11 mouse cellular contexts compared by ENCODE assay signal in the genomic region with DNA sequence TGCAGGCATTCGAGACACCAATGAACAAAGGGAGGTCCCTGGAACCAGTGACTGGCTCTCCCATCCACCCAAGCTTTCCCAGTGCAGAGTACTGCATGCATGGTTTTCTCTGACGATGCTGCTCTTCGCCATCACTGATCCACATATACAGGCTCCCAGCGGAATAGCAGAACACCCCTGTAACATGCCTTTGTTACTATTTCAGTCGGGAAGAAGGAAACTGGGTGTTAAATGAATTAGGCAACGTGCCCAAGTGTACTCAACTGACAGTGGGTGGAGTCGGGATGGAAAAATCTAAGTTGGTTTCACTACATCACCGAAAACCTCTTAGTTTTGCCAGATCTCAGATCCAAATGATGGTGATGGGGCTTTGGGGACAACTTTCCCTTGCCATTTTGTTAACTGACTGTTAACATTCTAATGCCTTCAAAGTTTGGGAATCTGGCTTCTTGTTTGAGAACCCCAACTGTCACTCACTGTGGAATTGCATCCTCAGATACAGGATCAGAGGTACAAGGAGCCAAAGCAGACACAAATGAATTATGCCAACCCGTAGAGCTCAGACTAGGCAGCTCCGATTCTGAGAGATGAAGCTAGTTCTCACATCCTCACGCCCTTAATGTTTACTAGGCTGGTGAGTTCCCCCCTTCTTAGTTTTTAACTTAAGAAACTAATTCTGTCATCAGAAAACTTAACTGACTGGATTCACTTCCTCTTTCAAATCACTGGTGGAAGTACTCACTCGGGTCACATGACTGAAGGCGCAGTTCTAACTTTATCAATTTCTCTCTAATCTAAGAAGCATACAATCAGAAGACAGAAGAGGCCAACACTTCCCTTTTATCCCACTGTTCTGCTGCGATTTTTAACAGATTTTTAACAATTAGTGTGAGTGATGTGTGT.
DNase-seq lines count a peak whose midpoint lies in the region; ATAC-seq and TF ChIP-seq lines count a peak whose summit lies in the region.
"Had no signal": no experiment of that assay in that cellular context is flagged by ENCODE, and none has a peak within 500 bp of the region (broad histone marks: within the 10 kb centered on the region; RNA-seq: fewer than 3 reads in every experiment).

No protein-coding gene starts in this region.

- no peak overlapping the region for H3K9ac ChIP-seq in forebrain, postnatal 0 days
- no peak overlapping the region for H3K9ac ChIP-seq in forebrain, embryonic 15.5 days (replicated peaks)
- no peak overlapping the region for H3K9ac ChIP-seq in lung, embryonic 14.5 days
- H3K9ac ChIP-seq: hindbrain, embryonic 12.5 days; limb, embryonic 12.5 days; neural tube, embryonic 12.5 days had no signal

- no peak for TF ChIP-seq CTCF in forebrain, postnatal 0 days (IDR thresholded peaks at IDR 0.05; ENCODE audit: low read depth)
- no peak for TF ChIP-seq CTCF in lung, embryonic 14.5 days (IDR thresholded peaks at IDR 0.05; ENCODE audit: low read depth)
- no peak for TF ChIP-seq CTCF in lung, adult 2 months (IDR thresholded peaks at IDR 0.05; ENCODE audit: insufficient read depth, low read length)

- H3K27me3 ChIP-seq in forebrain, postnatal 0 days (ENCODE audit: insufficient read depth, low read length) = no peaks in the 10 kb centered on the region
- no peaks in the 10 kb centered on the region for H3K27me3 ChIP-seq in forebrain, embryonic 15.5 days
- H3K27me3 ChIP-seq in lung, embryonic 14.5 days (ENCODE audit: insufficient read depth, low read length) = no peaks in the 10 kb centered on the region
- H3K27me3 ChIP-seq: hindbrain, embryonic 12.5 days; limb, embryonic 12.5 days; neural tube, embryonic 12.5 days had no signal

- H3K27ac ChIP-seq in forebrain, postnatal 0 days (ENCODE audit: low read depth, low read length) = no peak overlapping the region
- H3K27ac ChIP-seq in forebrain, embryonic 15.5 days (replicated peaks) = no peak overlapping the region
- no peak overlapping the region for H3K27ac ChIP-seq in lung, embryonic 14.5 days (ENCODE audit: low read depth)
- H3K27ac ChIP-seq: hindbrain, embryonic 12.5 days; limb, embryonic 12.5 days; neural tube, embryonic 12.5 days had no signal

- no peak overlapping the region for H3K4me3 ChIP-seq in forebrain, postnatal 0 days (ENCODE audit: low read depth, low read length)
- no peak overlapping the region for H3K4me3 ChIP-seq in forebrain, embryonic 15.5 days
- no peak overlapping the region for H3K4me3 ChIP-seq in lung, embryonic 14.5 days (ENCODE audit: low read depth, low read length)
- H3K4me3 ChIP-seq in lung, adult 2 months (replicated peaks; ENCODE audit: extremely low read depth, low read depth, low read length) = no peak overlapping the region
- H3K4me3 ChIP-seq: hindbrain, embryonic 12.5 days; limb, embryonic 12.5 days; neural tube, embryonic 12.5 days had no signal

- WGBS in forebrain, postnatal 0 days = 70% methylated on average over 14 of the region's 14 CpGs
- WGBS in forebrain, embryonic 15.5 days = 78% methylated on average over 14 of the region's 14 CpGs
- 75% methylated on average over 14 of the region's 14 CpGs for WGBS in lung, embryonic 14.5 days
- WGBS in lung, adult 2 months = 59% methylated on average over 14 of the region's 14 CpGs

- no peaks in the 10 kb centered on the region for H3K9me3 ChIP-seq in forebrain, postnatal 0 days (ENCODE audit: low read length)
- no peaks in the 10 kb centered on the region for H3K9me3 ChIP-seq in forebrain, embryonic 15.5 days
- H3K9me3 ChIP-seq in lung, embryonic 14.5 days (ENCODE audit: low read depth, low read length) = no peaks in the 10 kb centered on the region
- H3K9me3 ChIP-seq: hindbrain, embryonic 12.5 days; limb, embryonic 12.5 days; neural tube, embryonic 12.5 days had no signal

- no peaks in the 10 kb centered on the region for H3K36me3 ChIP-seq in forebrain, postnatal 0 days (ENCODE audit: insufficient read depth)
- H3K36me3 ChIP-seq in forebrain, embryonic 15.5 days = no peaks in the 10 kb centered on the region
- H3K36me3 ChIP-seq in lung, embryonic 14.5 days (ENCODE audit: insufficient read depth) = no peaks in the 10 kb centered on the region
- H3K36me3 ChIP-seq: hindbrain, embryonic 12.5 days; limb, embryonic 12.5 days; neural tube, embryonic 12.5 days had no signal

- TF ChIP-seq POLR2A in lung, adult 2 months (IDR thresholded peaks at IDR 0.05; ENCODE audit: borderline replicate concordance, extremely low read depth, low read depth, low read length) = no peak

- ATAC-seq in forebrain, postnatal 0 days = peak; percentile 40
- ATAC-seq in forebrain, embryonic 15.5 days (replicated peaks) = no peak
- ATAC-seq in lung, embryonic 14.5 days (ENCODE audit: insufficient read depth) = no peak

- DNase-seq in forebrain, postnatal 0 days = no peak
- DNase-seq in lung, embryonic 14.5 days = peak; percentile 48
- DNase-seq in lung, adult 2 months = no peak
- DNase-seq in heart, postnatal 4 days = peak; percentile 9
- DNase-seq in skeletal muscle tissue, adult 2 months (ENCODE audit: low read depth, low spot score) = peak; percentile 52
- no peak for DNase-seq in adrenal gland, adult 18-20 months (ENCODE audit: low spot score in 2 of 2)
- no peak for DNase-seq in cerebellum, adult 18-20 months

- no peaks in the 10 kb centered on the region for H3K4me1 ChIP-seq in forebrain, postnatal 0 days (ENCODE audit: insufficient read depth)
- H3K4me1 ChIP-seq in forebrain, embryonic 15.5 days = no peaks in the 10 kb centered on the region
- H3K4me1 ChIP-seq in lung, embryonic 14.5 days (ENCODE audit: insufficient read depth) = no peaks in the 10 kb centered on the region
- H3K4me1 ChIP-seq in lung, adult 2 months (ENCODE audit: control insufficient read depth, insufficient read depth, low read length) = peaks cover 4% of the 10 kb centered on the region; the same call in 1 of the 2 replicates
- H3K4me1 ChIP-seq: hindbrain, embryonic 12.5 days; neural tube, embryonic 12.5 days had no signal

- H3K4me2 ChIP-seq in forebrain, postnatal 0 days (ENCODE audit: low read depth) = no peak overlapping the region
- no peak overlapping the region for H3K4me2 ChIP-seq in forebrain, embryonic 15.5 days (replicated peaks)
- H3K4me2 ChIP-seq in lung, embryonic 14.5 days = no peak overlapping the region
- H3K4me2 ChIP-seq: hindbrain, embryonic 12.5 days; limb, embryonic 12.5 days; neural tube, embryonic 12.5 days had no signal

Comparison
In these comparisons a context has a peak if more than half of its experiments do, and no peak if none do; other contexts are left out.
1. DNase-seq: peak in lung, embryonic 14.5 days (single experiment), heart, postnatal 4 days (single experiment) and skeletal muscle tissue, adult 2 months (single experiment); none in forebrain, postnatal 0 days (single experiment), lung, adult 2 months (single experiment), adrenal gland, adult 18-20 months (0 of 2) and cerebellum, adult 18-20 months (0 of 2).